Mouse (Mus musculus) ZHBTc4 (cell line): ENCODE measurements at regions not wholly inside any gene's neighbourhood (a gene's known extent, or its start where the extent isn't known, plus 50 kb on each side); places are given as distances from the start of the nearest gene placed in this dataset.
A peak's percentile ranks its signal among the peaks of the same experiment; 100 is the strongest.

Experiments
- DNase-seq: peaks from one replicate; pipeline ENCODE4 v3.0.0-alpha.2; 2011; ENCODE audit warnings: low read depth, low spot score

DNA sequence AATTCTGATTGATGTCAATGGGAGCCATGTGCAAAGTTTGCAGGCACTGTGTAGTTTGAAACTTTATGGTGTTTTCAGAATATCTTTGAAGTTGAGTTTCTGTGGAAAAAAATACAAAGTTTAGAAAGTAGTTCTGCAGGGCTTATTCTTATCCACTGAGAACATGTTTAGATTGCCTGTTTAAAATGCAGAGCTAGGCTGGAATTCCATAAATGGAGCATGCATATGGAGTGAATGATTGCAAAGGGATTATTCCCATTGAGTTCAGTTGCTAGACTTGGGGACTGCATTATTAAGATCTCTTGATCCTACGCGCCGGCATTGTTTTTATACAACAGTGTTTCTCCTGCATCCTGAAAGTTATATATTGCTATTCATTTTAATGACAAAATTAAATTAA lies 397.8 kb upstream of the Gm21833 start:
- no peak for DNase-seq

DNA sequence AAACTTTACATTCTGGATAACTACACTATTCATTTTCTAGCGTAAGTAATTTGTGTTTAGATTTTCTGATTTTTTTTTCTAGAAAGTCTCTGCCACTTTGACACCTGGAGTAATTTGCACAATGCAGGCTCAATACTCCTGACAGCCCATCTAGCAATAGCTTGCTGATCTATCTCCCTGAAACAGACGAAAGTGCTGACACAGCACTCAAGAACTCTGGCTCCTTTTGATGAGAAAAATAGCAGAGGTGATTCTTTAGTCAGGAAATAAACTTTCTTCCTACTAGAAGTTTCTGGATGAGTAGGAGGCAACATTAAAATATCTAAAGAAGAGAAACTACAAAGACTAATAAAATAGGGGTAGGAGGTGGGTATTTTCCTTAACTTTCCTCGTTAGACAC lies 397.1 kb upstream of the Gm21833 start:
- no peak for DNase-seq

DNA sequence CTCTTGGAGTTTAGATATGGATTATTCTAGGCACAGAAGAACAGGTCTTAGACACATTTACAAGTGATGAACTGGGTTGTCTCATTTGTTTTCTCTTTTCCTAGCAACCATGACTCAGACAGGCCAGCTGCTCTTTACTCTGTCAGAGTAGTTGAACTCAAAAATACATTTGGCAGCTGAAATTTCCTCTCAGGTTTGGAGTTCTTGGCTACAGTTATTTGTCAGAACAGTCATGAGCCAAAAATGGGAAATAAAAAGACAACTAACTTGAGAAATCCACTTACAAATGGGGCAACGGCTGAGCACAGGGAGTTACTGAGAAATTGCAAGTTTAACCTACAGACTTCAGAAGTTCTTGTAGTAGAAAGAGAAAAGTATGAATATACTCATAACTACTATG lies 396.4 kb upstream of the Gm21833 start:
- DNase-seq, result no peak

DNA sequence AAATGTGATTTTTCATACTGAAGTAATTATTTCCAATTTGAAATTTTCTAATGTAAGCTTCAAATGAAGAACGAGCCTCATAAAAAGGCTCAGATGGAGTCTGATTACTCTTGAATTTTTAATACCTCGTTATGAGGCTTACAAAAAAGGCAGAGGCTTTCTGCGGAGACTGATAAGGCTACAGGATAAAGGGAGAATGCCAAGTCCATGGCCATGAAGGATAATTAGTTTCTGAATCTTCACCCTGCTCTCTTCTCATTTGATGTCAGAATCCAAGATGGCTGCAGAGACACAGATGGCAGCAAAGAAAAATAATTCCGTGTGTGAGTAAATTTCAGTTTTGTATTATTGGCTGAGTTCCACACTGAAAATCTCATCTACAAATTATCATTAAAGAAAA lies 367.3 kb upstream of the Gm21833 start:
- DNase-seq, result no peak

DNA sequence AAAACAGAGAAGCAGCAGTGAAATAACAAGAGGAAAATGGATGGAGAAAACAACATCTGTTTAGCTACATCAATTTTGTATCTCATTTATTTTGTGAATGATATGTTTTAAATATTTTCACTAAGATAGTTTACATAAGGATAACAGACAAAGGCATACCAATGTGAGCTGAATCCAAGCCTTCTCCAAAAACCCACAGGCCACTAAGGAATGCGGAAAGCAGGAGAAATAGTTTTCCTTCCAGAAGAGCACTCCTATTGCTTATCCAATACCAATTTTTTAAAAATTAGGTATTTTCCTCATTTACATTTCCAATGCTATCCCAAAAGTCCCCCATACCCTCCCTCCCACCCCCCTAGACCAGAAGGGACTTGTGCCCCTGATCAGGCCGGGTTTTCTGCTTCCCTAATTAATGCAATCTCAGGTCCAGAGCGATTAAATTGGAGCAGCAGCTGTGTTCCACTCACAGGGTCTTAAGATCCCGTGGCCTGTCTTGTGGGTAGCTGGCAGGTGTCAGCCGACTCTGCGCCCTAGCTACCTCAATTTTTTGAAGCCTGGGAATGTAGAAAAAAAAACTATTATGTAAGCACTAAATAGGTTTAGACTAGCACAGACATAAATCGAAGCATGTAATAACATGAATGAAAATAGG lies 357.3 kb upstream of the Gm21833 start:
- no peak for DNase-seq

DNA sequence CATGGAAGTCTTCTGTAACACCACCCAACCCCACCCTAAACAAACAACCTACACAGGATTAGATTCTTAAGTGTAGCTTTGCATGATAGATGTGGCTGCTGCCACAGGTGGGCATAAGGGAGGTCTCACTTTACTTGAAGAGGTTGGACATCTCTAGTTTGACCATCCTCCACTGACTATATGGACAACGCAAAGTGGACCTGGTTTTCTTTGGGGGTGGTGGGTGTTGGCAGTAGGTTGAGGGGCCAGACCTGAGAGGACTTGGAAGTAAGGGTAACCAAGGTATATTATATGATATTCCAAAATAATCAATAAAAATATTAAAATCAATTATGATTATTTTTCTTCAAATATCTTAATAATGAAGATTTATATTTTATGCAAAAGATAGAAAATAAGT lies 307.8 kb upstream of the Gm21833 start:
- DNase-seq, result no peak

DNA sequence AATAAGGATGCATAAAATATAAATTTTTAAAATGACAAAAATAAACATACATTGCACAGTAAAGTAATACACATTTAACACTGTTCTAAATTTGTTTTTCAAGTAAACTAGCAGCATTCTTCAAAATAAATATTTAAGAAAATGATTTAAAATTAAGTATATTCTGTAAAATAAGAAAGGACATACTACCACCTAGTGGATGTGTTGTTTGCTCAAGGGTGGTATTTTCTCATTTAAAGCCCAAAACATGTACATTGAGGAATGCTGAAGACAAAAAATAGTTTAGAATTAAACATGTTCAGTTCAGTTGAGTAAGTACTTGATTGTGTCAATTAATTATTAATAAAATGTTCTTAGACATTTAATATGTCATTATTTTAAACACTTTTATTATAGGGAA lies 306.6 kb upstream of the Gm21833 start:
- no peak for DNase-seq

- DNase-seq, result no peak
Observed at GRCm38 (mm10) chr16:82564361-82564760, 263.8 kb upstream of the Gm21833 start.

DNA sequence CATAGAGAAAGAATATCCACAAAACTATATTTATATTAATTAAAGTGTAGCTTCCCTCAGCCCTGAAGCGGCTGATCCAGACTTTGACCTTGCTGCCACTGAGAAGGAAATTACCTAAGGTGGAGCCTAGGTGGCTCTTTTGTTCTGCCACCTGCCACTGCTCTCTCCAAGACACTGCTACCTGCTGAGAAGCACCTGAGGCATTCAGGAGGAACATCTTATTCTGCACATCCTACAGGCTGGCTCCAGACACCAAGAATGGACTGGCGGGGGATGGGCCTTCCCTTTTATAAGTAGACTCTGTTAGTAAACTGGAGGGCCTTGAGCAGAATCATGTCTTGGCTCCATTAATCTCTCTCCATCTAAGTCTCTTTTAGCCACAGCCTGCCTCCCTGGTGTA lies 231.7 kb upstream of the Gm21833 start:
- DNase-seq, result peak; percentile 69

DNA sequence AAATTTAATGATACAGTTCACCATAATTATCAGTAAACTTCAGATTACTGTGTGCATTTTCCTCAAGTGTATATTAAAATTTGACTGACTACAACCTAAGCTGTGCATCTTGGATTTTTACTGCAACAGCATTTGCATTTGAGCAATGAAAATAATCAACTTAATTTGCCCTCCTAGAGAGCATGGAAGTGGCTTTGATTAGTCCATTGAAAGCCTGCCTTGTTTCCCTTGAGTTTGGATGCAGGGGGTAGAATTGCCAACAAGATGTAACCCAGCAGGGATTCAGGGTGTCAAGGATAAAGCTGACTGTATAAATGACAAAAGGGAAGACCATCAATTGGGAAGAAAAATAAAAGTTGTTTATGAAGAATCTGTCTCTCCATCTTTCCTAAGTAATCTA lies 226.1 kb upstream of the Gm21833 start:
- no peak for DNase-seq
